Mouse (Mus musculus): ENCODE results near the gene Esp3. TPM values are rescaled to one million over a fixed set of nuclear protein-coding genes. Genes with fewer than 3 reads are reported as not detected.

Esp3 gene
- not detected for polyA plus RNA-seq (2017; shearing (Covaris generic))

GRCm38 (mm10) chr17:40631775-40632174 lies at the start of gene Esp3:
TSS of gene Esp3 (plus strand) at chr17:40632075.

DNA sequence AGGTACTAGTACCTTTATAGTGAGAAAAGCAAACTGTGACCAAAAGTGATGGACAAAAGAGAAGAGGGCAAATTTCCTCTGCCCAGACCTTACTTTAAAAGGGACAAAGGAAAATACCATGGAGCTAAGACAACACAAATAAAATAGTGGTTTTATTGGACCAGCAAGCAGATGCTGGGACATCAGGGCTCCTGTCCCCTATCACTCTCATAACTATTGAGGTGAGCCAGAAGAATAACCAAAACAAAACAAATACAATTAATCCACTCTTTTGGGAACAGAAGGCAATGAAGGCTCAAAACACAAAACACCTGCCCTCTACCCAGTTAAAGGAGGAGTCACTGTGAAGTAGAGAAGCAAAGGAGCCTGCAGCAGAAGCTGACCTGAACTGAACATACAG lies 33.6 kb upstream of the Esp3 start, which contains the start of gene Esp4:
Gene Esp4 (plus strand): TSS at position 301 of the 400 bp plus-strand sequence.

Other genes with a start within 250 kb of the Esp3 start
- gene Esp8, start 112.1 kb upstream of the Esp3 start, polyA plus RNA-seq (2017; shearing (Covaris generic)): not detected
- gene Esp6, start 70.6 kb upstream of the Esp3 start, polyA plus RNA-seq (2017; shearing (Covaris generic)): not detected
- not detected for gene Esp4, start 33.5 kb upstream of the Esp3 start, polyA plus RNA-seq (2017; shearing (Covaris generic))
- not detected for gene Esp1, start 95.0 kb downstream of the Esp3 start, polyA plus RNA-seq (2017; shearing (Covaris generic))
- not detected for gene Crisp2, start 174.9 kb downstream of the Esp3 start, polyA plus RNA-seq (2017; shearing (Covaris generic))
- gene Rhag, start 179.1 kb downstream of the Esp3 start, polyA plus RNA-seq (2017; shearing (Covaris generic)): 0.28 TPM
- 0.60 TPM for gene 9130008F23Rik, start 248.5 kb downstream of the Esp3 start, polyA plus RNA-seq (2017; shearing (Covaris generic))